Mouse (Mus musculus) thymus, adult 18-20 months (tissue): ENCODE results near the gene Strc.

ENCODE experiments used
- DNase-seq, 2 experiments: peaks; one replicate each; pipeline ENCODE4 v3.0.0; 2022; ENCODE audit warnings: mixed read lengths in 2 of 2

The Strc gene

DNA sequence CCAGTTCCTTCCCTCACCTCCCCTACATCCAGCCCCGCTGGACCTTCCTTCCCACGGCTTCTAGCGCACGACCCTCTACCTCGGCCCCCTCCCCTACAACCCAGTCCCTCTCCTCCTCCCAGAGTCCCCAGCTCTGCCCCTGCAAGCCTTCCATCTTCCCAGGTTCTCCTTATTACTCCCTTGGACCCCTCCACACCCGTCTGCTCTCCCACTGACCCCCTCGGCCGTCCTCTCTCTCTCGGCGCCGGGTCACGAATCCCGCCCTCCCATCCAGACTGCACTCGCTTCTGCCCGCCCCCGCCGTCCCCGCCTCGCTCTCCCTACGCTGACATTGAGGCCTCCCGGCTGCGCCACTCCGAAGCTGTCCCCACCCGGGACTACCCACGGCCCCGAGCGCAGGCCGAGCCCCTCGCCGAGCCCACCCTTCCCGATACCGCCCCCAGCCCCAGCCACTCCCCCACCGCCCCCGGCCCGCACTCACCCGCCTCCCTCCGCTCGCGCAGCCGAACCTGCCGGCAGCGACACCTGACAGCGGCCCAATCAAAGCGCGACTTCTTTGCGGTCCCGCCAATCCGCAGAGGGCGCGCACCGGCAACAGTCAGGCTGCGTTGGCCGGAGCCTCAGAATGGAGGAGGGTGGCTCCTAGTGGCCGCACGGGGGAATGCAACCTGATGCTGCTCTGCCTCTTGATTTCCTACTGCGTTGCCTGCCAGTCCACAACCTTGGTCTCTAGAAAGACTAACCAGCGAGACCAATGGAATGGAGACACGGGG, 32.0 kb downstream of the Strc start, which contains the start of gene Ppip5k1:
Ppip5k1 (minus strand) TSS at position 577 of the 773 bp plus-strand sequence.
- DNase-seq, result peak; percentile 94 to 95

DNA sequence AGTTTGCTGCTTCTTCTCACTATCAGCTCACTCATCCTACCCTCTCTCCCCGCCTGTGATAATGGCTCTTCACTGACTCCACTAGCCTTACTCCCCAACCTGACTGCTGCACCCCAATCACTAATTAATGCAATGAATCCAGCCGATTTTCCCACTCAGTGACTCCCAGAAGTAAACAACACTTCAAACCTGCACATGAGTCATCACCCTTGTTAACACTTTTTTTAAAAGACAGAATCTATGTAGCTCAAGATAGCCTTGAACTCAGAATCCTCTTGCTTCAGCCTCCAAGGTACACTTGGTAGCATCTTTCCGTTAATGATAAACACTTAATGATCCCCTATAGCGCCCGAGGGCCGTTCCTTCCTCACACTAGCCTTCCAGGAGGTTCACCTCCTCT, 32.6 kb downstream of the Strc start:
- no peak for DNase-seq

DNA sequence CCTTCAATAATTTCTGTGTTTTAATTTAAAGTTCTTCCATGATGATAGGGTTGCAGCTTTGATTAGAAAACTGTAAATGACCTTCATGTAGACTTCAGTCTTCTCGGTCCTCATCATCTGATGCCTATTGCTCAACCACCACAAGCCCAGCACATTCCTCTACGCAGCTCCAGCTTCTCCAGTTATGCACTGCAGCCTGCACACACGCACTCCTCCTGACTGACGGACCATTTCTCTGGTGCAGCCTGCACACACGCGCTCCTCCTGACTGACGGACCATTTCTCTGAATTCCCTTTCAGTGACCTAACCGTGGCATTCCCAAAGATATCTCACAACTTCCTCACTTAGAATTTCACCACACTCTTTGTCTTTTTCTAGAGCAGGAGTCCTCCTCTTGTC, 33.8 kb downstream of the Strc start:
- no peak for DNase-seq

DNA sequence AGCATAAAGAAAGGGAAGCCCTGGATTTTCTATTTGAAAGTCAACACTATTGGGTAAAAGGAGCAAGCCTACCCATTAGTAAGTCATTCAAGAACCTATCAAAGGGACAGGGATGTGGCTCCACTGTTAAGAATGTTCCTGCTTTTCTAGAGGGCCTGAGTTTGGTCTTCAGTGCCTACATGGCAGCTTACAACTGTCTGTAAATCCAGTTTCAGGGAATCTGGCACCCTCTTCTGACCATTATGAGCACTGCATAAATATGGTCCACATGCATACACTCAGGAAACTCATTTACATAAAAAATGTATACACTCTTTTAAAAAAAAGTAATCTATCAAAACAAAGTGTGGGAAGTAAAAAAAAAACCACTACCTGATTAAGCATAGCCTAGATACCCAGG, 47.9 kb downstream of the Strc start:
- no peak for DNase-seq

DNA sequence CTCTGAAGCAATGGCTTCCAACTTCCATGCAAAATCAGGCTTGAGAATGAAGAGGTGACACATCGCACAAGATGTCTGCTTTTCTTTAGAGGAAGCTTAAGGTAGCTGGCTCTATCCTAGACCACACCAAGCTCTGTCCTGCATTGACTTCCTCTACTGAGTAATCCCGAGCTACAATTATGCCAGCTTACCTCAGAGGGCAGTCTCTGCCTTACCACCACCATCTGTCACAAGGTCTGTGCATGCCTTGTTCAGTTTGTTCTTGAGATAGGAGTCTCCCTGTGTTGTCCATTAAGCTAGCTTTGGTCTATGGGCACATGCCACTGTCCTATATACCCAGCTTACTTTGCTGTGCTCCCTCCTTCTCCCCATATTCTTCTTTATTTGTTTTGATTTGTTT, 57.5 kb downstream of the Strc start:
- DNase-seq, result no peak

DNA sequence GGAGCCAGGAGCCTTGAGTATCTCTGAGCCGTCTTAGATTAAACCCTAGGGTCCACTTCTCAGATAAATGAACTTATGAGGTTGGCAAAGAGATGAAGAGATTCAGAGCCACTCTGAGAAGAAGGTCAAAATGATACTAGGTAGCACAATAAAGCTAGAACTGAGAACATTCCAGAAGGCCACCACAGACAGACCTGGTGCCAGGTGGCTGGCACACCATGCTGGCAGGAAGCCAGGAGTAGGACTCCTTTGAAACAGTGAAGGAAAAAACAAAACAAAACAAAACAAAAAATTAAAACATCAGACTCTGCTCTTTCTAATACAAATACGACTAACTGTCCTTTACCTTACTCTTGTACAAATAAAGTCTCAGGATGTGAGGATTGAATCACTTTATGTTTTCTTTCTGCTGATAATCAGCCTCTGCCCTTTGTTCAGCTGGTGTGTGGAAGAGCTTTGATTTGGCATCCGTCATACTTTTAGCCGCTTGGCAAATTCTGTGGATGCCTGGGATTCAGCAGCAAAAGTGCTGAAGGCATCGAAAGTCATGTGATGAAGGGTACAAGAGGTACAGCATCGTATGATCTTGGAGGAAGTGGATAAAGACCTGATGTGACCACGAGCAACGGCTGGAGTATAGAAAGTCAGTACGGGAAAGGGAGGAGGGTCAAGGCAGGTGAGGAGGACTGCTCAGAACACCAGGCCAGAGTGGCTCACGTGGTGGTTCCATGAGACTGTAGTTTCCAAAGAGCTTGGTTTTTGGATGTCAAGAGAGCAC, 63.1 kb downstream of the Strc start:
- DNase-seq, result no peak

DNA sequence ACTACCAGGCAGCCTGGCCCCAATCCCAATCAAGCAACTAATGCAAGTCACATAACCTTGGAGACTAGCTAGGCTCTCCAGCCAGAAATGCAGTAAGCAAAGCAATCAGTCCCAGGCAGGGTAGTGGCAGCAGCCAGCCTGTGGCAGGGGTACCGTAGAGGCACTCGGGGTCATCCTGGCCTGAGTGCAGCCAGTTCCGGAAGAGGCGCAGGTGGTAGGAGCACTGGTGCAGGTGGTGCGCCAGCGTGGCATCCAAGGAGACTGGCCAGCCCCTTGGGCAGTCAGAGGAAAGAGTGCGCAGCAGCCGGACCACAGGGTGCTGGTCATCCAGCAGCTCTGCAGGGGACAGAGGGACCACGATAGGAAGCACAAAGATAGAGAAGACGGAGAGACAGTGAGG, 63.9 kb downstream of the Strc start:
- no peak for DNase-seq

DNA sequence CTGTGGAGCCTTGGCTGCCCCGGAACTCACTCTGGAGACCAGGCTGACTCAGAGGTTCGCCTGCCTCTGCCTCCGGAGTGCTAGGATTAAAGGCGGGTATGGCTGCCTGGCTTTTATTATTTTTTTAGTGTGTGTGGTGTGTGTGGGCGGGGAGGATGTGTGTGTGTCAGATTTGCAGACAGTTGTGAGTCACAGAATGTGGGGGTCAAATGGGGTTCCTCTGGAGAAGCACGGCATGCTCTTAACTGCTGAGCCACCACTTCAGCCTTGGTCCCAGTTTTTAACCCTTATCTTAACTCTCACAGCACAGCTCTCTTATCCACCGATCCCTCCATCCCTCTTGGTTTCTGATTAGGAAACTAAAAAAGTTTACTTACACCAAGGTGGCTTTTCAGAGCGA, 70.7 kb downstream of the Strc start:
- no peak for DNase-seq
